Comparison of ENCODE assay signal across 9 mouse cellular contexts in genomic region chr9:103653995-103654587, GRCm38 (mm10).
DNase-seq lines count a peak whose midpoint lies in the region; ATAC-seq lines count a peak whose summit lies in the region.
"Had no signal": no experiment of that assay in that cellular context is flagged by ENCODE, and none has a peak within 500 bp of the region (broad histone marks: within the 10 kb centered on the region; RNA-seq: fewer than 3 reads in every experiment).

No protein-coding gene starts in this region.

- no peak overlapping the region for H3K4me2 ChIP-seq in hindbrain, embryonic 11.5 days (replicated peaks; ENCODE audit: low read depth, low read length)
- H3K4me2 ChIP-seq in midbrain, embryonic 13.5 days (replicated peaks): peak overlapping the region; percentile 22; the same call in 1 of the 2 replicates

- no peaks in the 10 kb centered on the region for H3K9me3 ChIP-seq in hindbrain, embryonic 11.5 days (ENCODE audit: control insufficient read depth, low read length)
- no peaks in the 10 kb centered on the region for H3K9me3 ChIP-seq in midbrain, embryonic 13.5 days

- no peak overlapping the region for H3K4me3 ChIP-seq in hindbrain, embryonic 11.5 days (ENCODE audit: low read depth, low read length)
- H3K4me3 ChIP-seq in midbrain, embryonic 13.5 days (replicated peaks): no peak overlapping the region

- peak overlapping the region; percentile 27; the same call in 1 of the 2 replicates for H3K27ac ChIP-seq in hindbrain, embryonic 11.5 days (ENCODE audit: low read depth, low read length)
- peak overlapping the region; percentile 74 for H3K27ac ChIP-seq in midbrain, embryonic 13.5 days

- H3K36me3 ChIP-seq in hindbrain, embryonic 11.5 days (ENCODE audit: control insufficient read depth, insufficient read depth, low read length): no peaks in the 10 kb centered on the region
- no peaks in the 10 kb centered on the region for H3K36me3 ChIP-seq in midbrain, embryonic 13.5 days

- DNase-seq in Muller cell, postnatal 12 days (ENCODE audit: inconsistent ontology term): peak; percentile 54
- peak; percentile 57 for DNase-seq in embryo, embryonic 10 days (ENCODE audit: low spot score)
- peak; percentile 64 for DNase-seq in hindbrain, embryonic 11.5 days (ENCODE audit: low spot score)
- DNase-seq in frontal cortex, postnatal 25 days (ENCODE audit: low spot score in 2 of 2): no peak
- DNase-seq in ovary, postnatal 10 days (ENCODE audit: low spot score): no peak
- DNase-seq: cerebellum, adult 2 months; layer of hippocampus, postnatal 36 days had no signal

- peaks cover 13% of the 10 kb centered on the region for H3K4me1 ChIP-seq in hindbrain, embryonic 11.5 days (replicated peaks; ENCODE audit: control insufficient read depth, insufficient read depth, low read length)
- peaks cover 62% of the 10 kb centered on the region for H3K4me1 ChIP-seq in midbrain, embryonic 13.5 days (replicated peaks)

- H3K27me3 ChIP-seq in hindbrain, embryonic 11.5 days (ENCODE audit: control insufficient read depth, insufficient read depth, low read length): no peaks in the 10 kb centered on the region
- no peaks in the 10 kb centered on the region for H3K27me3 ChIP-seq in midbrain, embryonic 13.5 days

- H3K9ac ChIP-seq in hindbrain, embryonic 11.5 days (ENCODE audit: low read depth, low read length): no peak overlapping the region
- H3K9ac ChIP-seq in midbrain, embryonic 13.5 days (replicated peaks): no peak overlapping the region

- WGBS in hindbrain, embryonic 11.5 days: 23% methylated on average over 10 of the region's 10 CpGs
- WGBS in midbrain, embryonic 13.5 days: 16% methylated on average over 10 of the region's 10 CpGs

- peak; percentile 62 for ATAC-seq in hindbrain, embryonic 11.5 days (ENCODE audit: low FRiP score)
- peak; percentile 70 for ATAC-seq in midbrain, embryonic 13.5 days
- no peak for ATAC-seq in frontal cortex, adult (ENCODE audit: low TSS enrichment)

Comparison
In these comparisons a context has a peak if more than half of its experiments do, and no peak if none do; other contexts are left out.
1. DNase-seq: peak in Muller cell, postnatal 12 days (single experiment), embryo, embryonic 10 days (single experiment) and hindbrain, embryonic 11.5 days (single experiment); none in frontal cortex, postnatal 25 days (0 of 2) and ovary, postnatal 10 days (single experiment).